Mouse (Mus musculus) spleen, adult 10 weeks (tissue): ENCODE data around the gene Cirbp. TPM values are rescaled to one million over a fixed set of nuclear protein-coding genes. Genes with fewer than 3 reads are reported as not detected.

Experiments
- polyA plus RNA-seq: library from polyadenylated mRNA; stranded (reverse); fragments of 350-450 nt; fragmentation: Illumina TruSeq; extraction: RNeasy Lipid Tissue Mini Kit (QIAGEN cat#74804); gene quantifications from one replicate; pipeline ENCODE4 v1.2.3, GENCODE M21; 2015; ENCODE audit warnings: low replicate concordance; ENCODE audit not compliant: insufficient read depth

Cirbp gene
- 81.8 TPM for polyA plus RNA-seq

DNA sequence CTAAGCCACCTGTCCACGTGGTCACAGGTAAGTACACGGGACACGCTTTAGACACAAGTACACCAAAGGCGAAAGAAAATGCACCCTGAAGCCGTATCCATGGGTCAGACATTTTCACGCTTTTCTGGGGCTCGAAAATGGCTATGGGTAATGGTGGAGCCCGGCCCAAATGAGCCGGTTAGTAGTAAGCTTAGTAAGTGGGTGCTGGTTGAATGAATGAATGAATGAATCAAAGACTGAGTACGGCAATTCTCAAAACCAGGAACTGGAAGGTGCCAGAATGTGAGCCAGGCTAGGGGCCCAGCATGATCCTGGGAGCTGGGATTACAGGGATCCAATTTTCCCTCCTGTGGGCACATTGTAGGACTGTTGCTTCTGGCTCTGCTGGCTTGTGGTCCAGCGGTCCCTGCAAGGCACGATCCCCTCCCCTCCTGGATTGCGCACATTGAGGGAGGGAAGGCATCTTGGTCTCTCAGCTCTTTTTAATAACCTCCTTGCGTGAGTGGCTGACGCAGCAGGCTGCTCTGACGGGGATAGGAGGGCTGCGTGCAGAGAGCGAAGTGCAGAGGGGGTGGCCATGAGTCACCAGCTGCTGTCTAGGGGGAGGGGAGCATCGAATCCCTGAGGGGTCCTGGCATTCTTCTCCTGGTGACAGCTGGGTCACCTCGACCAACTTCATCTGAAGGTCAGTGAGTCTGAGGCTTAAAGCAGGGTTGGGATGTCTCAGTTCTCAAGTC, at the start of gene Cirbp:
Gene Cirbp, plus strand, starts transcription at position 594 of the 737 bp plus-strand sequence.

DNA sequence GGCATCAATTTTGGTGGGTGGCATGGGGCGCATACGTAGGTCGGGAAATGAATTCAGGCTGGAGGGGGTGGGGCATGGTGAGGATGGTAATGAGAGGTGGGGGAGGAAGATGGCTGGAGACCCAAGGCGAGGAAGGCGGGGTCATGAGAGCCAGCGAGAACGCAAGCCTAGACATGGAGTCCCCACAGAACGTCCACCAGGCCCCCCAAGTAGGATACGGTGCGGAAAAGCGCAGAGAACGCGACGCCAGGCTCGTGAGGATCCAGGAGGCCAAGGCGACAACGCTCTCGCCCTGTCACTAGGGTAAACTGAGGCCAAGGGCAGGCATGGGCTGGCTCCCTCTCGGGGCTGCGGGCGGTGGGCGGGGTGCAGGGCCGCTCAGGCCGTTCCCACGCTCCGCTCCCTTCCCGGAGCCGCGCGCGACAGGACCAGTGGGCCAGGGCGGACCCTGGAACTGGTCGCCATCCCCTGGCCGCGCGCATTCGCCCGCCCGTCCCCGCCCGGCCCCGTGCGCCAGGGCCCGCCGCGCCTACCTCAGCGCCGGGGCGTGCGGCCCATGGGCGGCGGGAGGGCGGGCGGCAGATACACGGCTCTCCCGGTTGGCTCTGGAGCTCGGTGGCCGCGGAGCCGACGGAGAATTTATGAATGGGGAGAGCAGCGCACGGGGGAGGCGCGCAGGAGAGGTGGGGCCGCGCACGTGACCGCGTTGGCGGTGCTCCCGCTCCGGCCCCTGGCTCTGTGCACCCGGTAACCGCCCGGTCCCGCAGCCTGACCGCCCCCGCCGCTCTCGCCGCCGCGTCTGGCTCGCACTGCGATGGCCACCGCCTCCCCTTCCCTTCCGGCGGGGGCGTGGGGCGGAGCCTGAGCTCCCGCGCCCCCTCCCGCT, 27.0 kb upstream of the Cirbp start, which contains the start of gene Atp5d:
Gene Atp5d, plus strand, starts transcription at position 80 of the 886 bp plus-strand sequence.

GRCm38 (mm10) chr10:80140666-80141035, 25.1 kb upstream of the Cirbp start, which contains the start of gene Cbarp:
Gene Cbarp, minus strand, starts transcription at chr10:80140835.

GRCm38 (mm10) chr10:80147719-80148601, 17.8 kb upstream of the Cirbp start, which contains the start of gene Midn:
Gene Midn, plus strand, starts transcription at chr10:80148272.

DNA sequence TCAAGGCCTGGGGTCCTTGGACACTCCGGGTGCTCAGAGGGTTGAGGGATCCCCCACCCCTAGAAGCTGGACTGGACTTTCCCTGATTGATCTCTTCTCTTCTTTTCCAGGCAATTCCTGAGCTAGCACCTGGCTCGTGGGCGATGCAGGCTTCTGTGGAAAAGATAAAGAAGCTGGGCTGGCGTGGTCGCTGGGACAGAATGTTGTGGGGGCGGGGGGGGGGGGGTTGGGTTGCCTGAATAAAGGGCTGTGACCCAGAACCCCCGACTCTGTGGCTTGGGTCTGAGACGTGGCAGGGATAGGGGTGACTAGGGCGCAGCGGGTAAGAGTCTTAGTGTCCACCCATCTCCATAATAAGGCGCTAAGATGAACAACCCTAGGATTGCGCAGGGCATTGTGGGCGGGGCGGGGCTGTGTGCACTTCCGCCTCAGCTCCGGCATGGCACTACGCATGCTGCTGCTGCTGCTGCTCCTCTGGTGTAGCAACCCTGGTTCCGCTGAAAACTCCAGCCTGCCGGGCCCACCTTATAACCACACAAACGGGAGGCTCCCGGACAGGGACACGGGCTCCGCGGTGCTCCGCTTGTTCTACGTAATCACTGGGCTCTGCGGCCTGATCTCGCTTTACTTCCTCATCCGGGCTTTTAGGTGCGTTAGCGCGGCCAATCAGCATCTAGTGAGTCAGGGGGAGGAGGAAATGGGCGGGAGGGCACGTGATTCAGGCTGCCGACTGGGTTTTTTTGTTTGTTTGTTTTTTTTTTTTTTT, 6.9 kb downstream of the Cirbp start, which contains the start of gene 1600002K03Rik:
Gene 1600002K03Rik, plus strand, starts transcription at position 418 of the 766 bp plus-strand sequence.

GRCm38 (mm10) chr10:80179068-80180051, 13.6 kb downstream of the Cirbp start, which contains the start of gene Efna2:
Gene Efna2, plus strand, starts transcription at chr10:80179482.

Other genes with a start within 250 kb of the Cirbp start
- gene Kiss1r, start 249.0 kb upstream of the Cirbp start, polyA plus RNA-seq: 0.33 TPM
- 52.3 TPM for gene R3hdm4, start 244.8 kb upstream of the Cirbp start, polyA plus RNA-seq
- 8.9 TPM for gene Arid3a, start 238.9 kb upstream of the Cirbp start, polyA plus RNA-seq
- 10.6 TPM for gene Wdr18, start 205.8 kb upstream of the Cirbp start, polyA plus RNA-seq
- gene Grin3b, start 195.3 kb upstream of the Cirbp start, polyA plus RNA-seq: not detected
- gene Tmem259, start 181.7 kb upstream of the Cirbp start, polyA plus RNA-seq: 23.2 TPM
- gene Cnn2, start 177.4 kb upstream of the Cirbp start, polyA plus RNA-seq: 160 TPM
- gene Abca7, start 169.5 kb upstream of the Cirbp start, polyA plus RNA-seq: 10.9 TPM
- 93.1 TPM for gene Arhgap45, start 149.3 kb upstream of the Cirbp start, polyA plus RNA-seq
- 19.3 TPM for gene Polr2e, start 126.2 kb upstream of the Cirbp start, polyA plus RNA-seq
- gene Gpx4, start 118.8 kb upstream of the Cirbp start, polyA plus RNA-seq: 128 TPM
- 22.6 TPM for gene Sbno2, start 60.4 kb upstream of the Cirbp start, polyA plus RNA-seq
- gene Stk11, start 50.2 kb upstream of the Cirbp start, polyA plus RNA-seq: 58.7 TPM
- gene Atp5d, start 27.4 kb upstream of the Cirbp start, polyA plus RNA-seq: 23.7 TPM
- gene Cbarp, start 25.1 kb upstream of the Cirbp start, polyA plus RNA-seq: 1.2 TPM
- gene Midn, start 17.7 kb upstream of the Cirbp start, polyA plus RNA-seq: 29.3 TPM
- gene 1600002K03Rik, start 7.0 kb downstream of the Cirbp start, polyA plus RNA-seq: 13.5 TPM
- 0.35 TPM for gene Efna2, start 13.5 kb downstream of the Cirbp start, polyA plus RNA-seq
- 40.2 TPM for gene Mum1, start 60.4 kb downstream of the Cirbp start, polyA plus RNA-seq
- gene Ndufs7, start 83.1 kb downstream of the Cirbp start, polyA plus RNA-seq: 17.1 TPM
- 2.3 TPM for gene Gamt, start 95.0 kb downstream of the Cirbp start, polyA plus RNA-seq
- gene Dazap1, start 95.5 kb downstream of the Cirbp start, polyA plus RNA-seq: 74.8 TPM
- gene Rps15, start 126.5 kb downstream of the Cirbp start, polyA plus RNA-seq: 623 TPM
- gene Apc2, start 130.0 kb downstream of the Cirbp start, polyA plus RNA-seq: 0.76 TPM
- 11.8 TPM for gene 2310011J03Rik, start 154.6 kb downstream of the Cirbp start, polyA plus RNA-seq
- gene Pcsk4, start 163.5 kb downstream of the Cirbp start, polyA plus RNA-seq: 0.41 TPM
- 0.26 TPM for gene Reep6, start 164.0 kb downstream of the Cirbp start, polyA plus RNA-seq
- gene Adamtsl5, start 182.4 kb downstream of the Cirbp start, polyA plus RNA-seq: 2.1 TPM
- not detected for gene Plk5, start 190.5 kb downstream of the Cirbp start, polyA plus RNA-seq
- 4.6 TPM for gene Mex3d, start 221.7 kb downstream of the Cirbp start, polyA plus RNA-seq
- 18.0 TPM for gene Mbd3, start 233.6 kb downstream of the Cirbp start, polyA plus RNA-seq
- gene Uqcr11, start 240.8 kb downstream of the Cirbp start, polyA plus RNA-seq: 11.5 TPM